Mouse (Mus musculus) testis, adult 10 weeks (tissue): ENCODE measurements around the gene Krtap20-2. TPM values are rescaled to one million over a fixed set of nuclear protein-coding genes. Genes with fewer than 3 reads are reported as not detected.

ENCODE experiments used
- polyA plus RNA-seq: library from polyadenylated mRNA; stranded (reverse); fragments of 350-450 nt; fragmentation: Illumina TruSeq; extraction: RNeasy Lipid Tissue Mini Kit (QIAGEN cat#74804); gene quantifications from one replicate; pipeline ENCODE4 v1.2.3, GENCODE M21; 2014; ENCODE audit warnings: low read depth, low replicate concordance

Gene Krtap20-2
- not detected for polyA plus RNA-seq

GRCm38 (mm10) chr16:89205561-89205960 is at the start of gene Krtap20-2:
Gene Krtap20-2 (plus strand): TSS chr16:89205861.

GRCm38 (mm10) chr16:89157652-89158051 is 48.0 kb upstream of the Krtap20-2 start, which contains the start of gene Gm9789:
Gene Gm9789 (plus strand): TSS chr16:89157952.

GRCm38 (mm10) chr16:89169190-89169589 is 36.5 kb upstream of the Krtap20-2 start, which contains the start of gene Gm7735:
Gene Gm7735 (plus strand): TSS chr16:89169490.

GRCm38 (mm10) chr16:89174435-89174834 is 31.2 kb upstream of the Krtap20-2 start, which contains the start of gene 1110057P08Rik:
Gene 1110057P08Rik (plus strand): TSS chr16:89174735.

Other genes with a start within 250 kb of the Krtap20-2 start
- gene Krtap16-3, start 243.0 kb upstream of the Krtap20-2 start, polyA plus RNA-seq, result not detected
- gene Krtap22-2, start 195.1 kb upstream of the Krtap20-2 start, polyA plus RNA-seq, result not detected
- not detected for gene Gm10229, start 190.6 kb upstream of the Krtap20-2 start, polyA plus RNA-seq
- gene Krtap6-1, start 174.2 kb upstream of the Krtap20-2 start, polyA plus RNA-seq, result not detected
- not detected for gene Gm10228, start 164.4 kb upstream of the Krtap20-2 start, polyA plus RNA-seq
- gene Krtap6-5, start 158.0 kb upstream of the Krtap20-2 start, polyA plus RNA-seq, result not detected
- gene 1110025L11Rik, start 141.9 kb upstream of the Krtap20-2 start, polyA plus RNA-seq, result 0.45 TPM
- not detected for gene Krtap6-3, start 121.8 kb upstream of the Krtap20-2 start, polyA plus RNA-seq
- not detected for gene Gm6358, start 65.0 kb upstream of the Krtap20-2 start, polyA plus RNA-seq
- gene Gm10061, start 54.8 kb upstream of the Krtap20-2 start, polyA plus RNA-seq, result not detected
- 5.7 TPM for gene Gm9789, start 47.9 kb upstream of the Krtap20-2 start, polyA plus RNA-seq
- not detected for gene Gm7735, start 36.4 kb upstream of the Krtap20-2 start, polyA plus RNA-seq
- not detected for gene 1110057P08Rik, start 31.1 kb upstream of the Krtap20-2 start, polyA plus RNA-seq
- not detected for gene Krtap21-1, start 198.0 kb downstream of the Krtap20-2 start, polyA plus RNA-seq
- not detected for gene Krtap6-2, start 214.2 kb downstream of the Krtap20-2 start, polyA plus RNA-seq